Mouse (Mus musculus) heart, embryonic 12.5 days (tissue): ENCODE data around the gene Igsf3. TPM values are rescaled to one million over a fixed set of nuclear protein-coding genes. Genes with fewer than 3 reads are reported as not detected.

Experiments used
- ATAC-seq: fragments of 200-750 bp; cut with Nextera tagmentation; 2 replicates; pipeline ENCODE4 v1.8.0; 2017; ENCODE audit warnings: moderate TSS enrichment, moderate library complexity; ENCODE audit not compliant: insufficient number of reproducible peaks, low FRiP score
- H3K27ac ChIP-seq: fragments of 300-500 bp; sonication (generic); 2 replicates; pipeline ENCODE4 v1.5.1; 2016; ENCODE audit warnings: mild to moderate bottlenecking, moderate library complexity; ENCODE audit not compliant: poor library complexity, severe bottlenecking
- H3K27me3 ChIP-seq: fragments of 300-500 bp; sonication (generic); replicated peaks from 2 replicates; pipeline ENCODE4 v1.6.1; 2016; ENCODE audit warnings: mild to moderate bottlenecking, moderate library complexity
- H3K36me3 ChIP-seq: fragments of 300-500 bp; sonication (generic); 2 replicates; pipeline ENCODE4 v1.6.1; 2016; ENCODE audit warnings: mild to moderate bottlenecking, moderate library complexity
- H3K4me1 ChIP-seq: fragments of 300-500 bp; sonication (generic); replicated peaks from 2 replicates; pipeline ENCODE4 v1.6.1; 2016; ENCODE audit warnings: mild to moderate bottlenecking
- H3K4me2 ChIP-seq: fragments of 300-500 bp; sonication (generic); 2 replicates; pipeline ENCODE4 v1.6.1; 2016; ENCODE audit warnings: mild to moderate bottlenecking, moderate library complexity
- H3K4me3 ChIP-seq: fragments of 300-500 bp; sonication (generic); 2 replicates; pipeline ENCODE4 v1.5.1; 2016; ENCODE audit warnings: mild to moderate bottlenecking
- H3K9ac ChIP-seq: fragments of 300-500 bp; sonication (generic); 2 replicates; pipeline ENCODE4 v1.6.1; 2016; ENCODE audit warnings: mild to moderate bottlenecking, moderate library complexity
- H3K9me3 ChIP-seq: fragments of 300-500 bp; sonication (generic); replicated peaks from 2 replicates; pipeline ENCODE4 v1.6.1; 2016; ENCODE audit warnings: mild to moderate bottlenecking, moderate library complexity
- WGBS: fragments of 180-500 bp; shearing (Covaris S2); methylation state at CpG from one replicate; pipeline ENCODE4 v1.1.7; 2016; 5-methylcytosine and 5-hydroxymethylcytosine counted together
- polyA plus RNA-seq: library from polyadenylated mRNA; unstranded; fragments of >200 nt; fragmentation: Nextera tagmentation; extraction: Ambion mirVana; gene quantifications from 2 replicates; pipeline ENCODE4 v1.2.1, GENCODE M21; 2016

Gene Igsf3
- polyA plus RNA-seq, 1 experiment from 2014 or later = 46.8 TPM

- peak overlapping the region; percentile 95 for H3K9ac ChIP-seq
- peak overlapping the region; percentile 88 for H3K27ac ChIP-seq
- H3K4me2 ChIP-seq = peak overlapping the region; percentile 94
- peak overlapping the region; percentile 84 for H3K4me3 ChIP-seq
- H3K27me3 ChIP-seq = no peaks in the 10 kb centered on the region
- WGBS = under 1% methylated on average over 48 of the region's 62 CpGs
- H3K4me1 ChIP-seq = peaks cover 41% of the 10 kb centered on the region
- H3K9me3 ChIP-seq = no peaks in the 10 kb centered on the region
- H3K36me3 ChIP-seq = no peaks in the 10 kb centered on the region
- peak; percentile 47 for ATAC-seq
These were observed 557 bp downstream of the Igsf3 start for GRCm38 (mm10) chr3:101377256-101378024.

DNA sequence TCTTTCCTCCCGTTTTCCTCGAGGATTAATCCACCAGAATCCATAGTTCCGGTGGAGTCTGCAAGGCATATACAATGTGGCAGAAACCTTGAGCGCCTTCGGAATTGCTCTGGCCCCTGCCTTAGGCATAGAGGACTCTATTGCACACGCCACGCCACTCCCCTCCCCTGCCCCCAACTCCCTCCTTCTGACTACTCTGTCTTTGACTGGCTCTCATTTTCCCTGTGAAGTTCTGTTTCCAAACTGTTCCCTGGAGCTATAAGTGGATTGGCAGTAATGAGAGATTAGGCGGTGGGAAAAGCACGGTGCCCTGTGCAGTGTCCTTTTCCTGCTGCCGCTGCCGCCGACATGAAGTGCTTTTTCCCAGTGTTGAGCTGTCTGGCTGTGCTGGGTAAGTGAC is 1.2 kb downstream of the Igsf3 start:
- peak overlapping the region; percentile 84 for H3K4me3 ChIP-seq
- H3K36me3 ChIP-seq = no peaks in the 10 kb centered on the region
- H3K27ac ChIP-seq = peak overlapping the region; percentile 88
- H3K27me3 ChIP-seq = no peaks in the 10 kb centered on the region
- H3K4me2 ChIP-seq = peak overlapping the region; percentile 94
- no peaks in the 10 kb centered on the region for H3K9me3 ChIP-seq
- peak; percentile 42 for ATAC-seq
- peak overlapping the region; percentile 95 for H3K9ac ChIP-seq
- peaks cover 48% of the 10 kb centered on the region for H3K4me1 ChIP-seq
- WGBS = under 1% methylated on average over 12 of the region's 12 CpGs

DNA sequence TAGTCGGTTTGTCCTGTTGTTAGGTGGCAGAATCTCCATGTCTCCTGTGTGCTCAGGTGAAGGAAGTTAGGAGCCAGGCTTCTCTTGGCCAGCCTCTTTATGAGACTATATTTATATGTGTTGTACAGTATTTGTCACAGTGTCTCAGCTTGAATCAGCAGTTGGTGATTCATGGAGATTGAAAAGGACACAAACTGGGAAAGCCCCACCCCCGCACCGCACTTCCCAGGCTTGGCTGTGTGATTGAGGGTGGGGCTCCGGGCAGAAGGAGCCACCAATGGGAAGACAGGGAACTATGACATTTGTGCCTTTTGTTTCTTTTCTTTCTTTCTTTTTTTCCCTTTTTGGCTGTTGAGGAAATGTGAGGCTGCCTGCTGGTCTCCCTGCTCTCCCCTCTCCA is 2.9 kb downstream of the Igsf3 start:
- ATAC-seq = no peak
- WGBS = 22% methylated on average over 4 of the region's 4 CpGs
- peak overlapping the region; percentile 95; the same call in 1 of the 2 replicates for H3K9ac ChIP-seq

DNA sequence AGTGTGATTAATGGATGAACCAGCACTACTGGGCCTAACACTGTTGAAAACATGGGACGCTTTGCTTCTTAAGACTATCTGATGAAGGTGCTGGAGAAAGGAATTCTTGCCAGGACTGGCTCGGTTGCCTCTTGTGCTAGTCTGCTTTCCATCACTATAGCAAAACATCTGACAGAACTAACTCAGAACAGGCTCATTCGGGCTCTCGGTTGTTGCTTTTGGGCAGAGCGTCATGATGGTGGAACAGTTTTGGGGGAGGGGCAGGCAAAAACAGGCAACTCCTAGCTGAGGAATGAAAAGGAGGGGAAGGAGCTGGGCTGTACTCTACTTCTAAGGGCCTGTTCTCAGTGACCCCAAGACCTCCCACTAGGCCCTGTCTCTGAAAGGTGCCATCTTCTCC is 4.8 kb downstream of the Igsf3 start:
- no peak overlapping the region for H3K4me3 ChIP-seq
- no peak overlapping the region; the same call in 1 of the 2 replicates for H3K27ac ChIP-seq
- H3K4me1 ChIP-seq = peaks cover 71% of the 10 kb centered on the region
- H3K27me3 ChIP-seq = no peaks in the 10 kb centered on the region
- 28% methylated on average over 5 of the region's 5 CpGs for WGBS
- ATAC-seq = no peak
- H3K36me3 ChIP-seq = no peaks in the 10 kb centered on the region
- no peak overlapping the region for H3K9ac ChIP-seq
- peak overlapping the region; percentile 94 for H3K4me2 ChIP-seq
- no peaks in the 10 kb centered on the region for H3K9me3 ChIP-seq

More for the DNA sequence above, 2.9 kb downstream of the Igsf3 start:
- Histone ChIP-seq H3K4me3 (peak overlapping the region; percentile 84), H3K4me2 (peak overlapping the region; percentile 94), H3K36me3 (no peaks in the 10 kb centered on the region), H3K9me3 (no peaks in the 10 kb centered on the region), H3K27me3 (no peaks in the 10 kb centered on the region), H3K4me1 (peaks cover 56% of the 10 kb centered on the region), H3K27ac (no peak overlapping the region)

DNA sequence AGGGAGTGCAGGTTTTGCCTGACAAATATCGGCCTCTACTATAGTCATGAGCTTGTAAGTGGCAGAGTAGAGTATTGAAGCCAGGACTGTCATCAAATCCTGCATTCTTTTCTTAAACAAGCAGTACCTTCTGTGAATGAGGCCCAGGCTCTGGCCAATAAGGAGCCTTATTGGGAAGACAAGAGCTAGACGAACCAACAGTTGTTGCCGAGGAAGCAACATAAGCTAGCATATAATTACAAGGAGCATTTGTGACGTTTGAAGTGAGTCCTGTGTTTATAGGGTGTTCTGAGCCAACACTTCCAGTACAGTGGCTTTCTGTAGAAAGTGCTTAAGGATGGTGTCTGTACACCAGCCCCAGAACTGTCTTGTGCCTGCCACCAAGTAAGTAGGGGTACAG is 5.9 kb downstream of the Igsf3 start:
- no peak for ATAC-seq
- H3K27ac ChIP-seq = no peak overlapping the region
- no peaks in the 10 kb centered on the region for H3K36me3 ChIP-seq
- H3K4me1 ChIP-seq = peaks cover 73% of the 10 kb centered on the region
- no peak overlapping the region for H3K4me3 ChIP-seq
- no peak overlapping the region for H3K9ac ChIP-seq
- H3K27me3 ChIP-seq = no peaks in the 10 kb centered on the region
- WGBS = 67% methylated on average over 4 of the region's 4 CpGs
- no peak overlapping the region for H3K4me2 ChIP-seq
- no peaks in the 10 kb centered on the region for H3K9me3 ChIP-seq

- Histone ChIP-seq H3K9ac (no peak overlapping the region), H3K36me3 (no peaks in the 10 kb centered on the region), H3K27me3 (no peaks in the 10 kb centered on the region), H3K9me3 (no peaks in the 10 kb centered on the region), H3K4me2 (no peak overlapping the region), H3K27ac (no peak overlapping the region), H3K4me1 (peaks cover 72% of the 10 kb centered on the region), H3K4me3 (no peak overlapping the region)
- 53% methylated on average over 8 of the region's 8 CpGs for WGBS
- ATAC-seq = no peak
These were observed 9.6 kb downstream of the Igsf3 start for GRCm38 (mm10) chr3:101386430-101387016.

DNA sequence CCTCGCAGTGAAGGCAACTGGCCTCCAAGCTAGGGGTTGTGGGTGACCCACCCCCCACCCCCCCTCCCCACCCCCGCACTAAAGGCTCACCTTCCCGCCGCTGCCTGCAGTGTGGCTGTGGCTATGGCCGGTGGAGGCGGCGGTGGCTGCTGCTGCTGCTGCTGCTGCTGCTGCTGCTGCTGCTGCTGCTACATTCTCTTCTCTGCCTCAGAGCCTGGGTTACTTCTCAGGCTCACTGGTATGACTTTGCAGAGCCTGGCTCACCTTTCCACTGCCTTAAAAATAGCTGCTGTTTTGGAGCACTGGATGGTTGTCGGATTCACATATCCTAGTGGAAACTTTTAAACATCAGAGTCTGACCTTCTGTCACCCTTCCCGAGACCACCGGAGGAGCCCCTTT is 11.0 kb downstream of the Igsf3 start:
- no peaks in the 10 kb centered on the region for H3K9me3 ChIP-seq
- ATAC-seq = no peak
- no peak overlapping the region; the same call in 1 of the 2 replicates for H3K4me3 ChIP-seq
- no peak overlapping the region for H3K9ac ChIP-seq
- WGBS = 6% methylated on average over 10 of the region's 10 CpGs
- peak overlapping the region; percentile 58 for H3K4me2 ChIP-seq
- H3K27ac ChIP-seq = peak overlapping the region; percentile 58; the same call in 1 of the 2 replicates
- no peaks in the 10 kb centered on the region for H3K27me3 ChIP-seq
- no peaks in the 10 kb centered on the region for H3K36me3 ChIP-seq
- peaks cover 68% of the 10 kb centered on the region for H3K4me1 ChIP-seq

GRCm38 (mm10) chr3:101389566-101389965 is 12.7 kb downstream of the Igsf3 start:
- no peak overlapping the region for H3K9ac ChIP-seq
- H3K4me1 ChIP-seq = peaks cover 76% of the 10 kb centered on the region
- no peaks in the 10 kb centered on the region for H3K27me3 ChIP-seq
- no peak overlapping the region for H3K4me3 ChIP-seq
- WGBS = 77% methylated on average over 3 of the region's 3 CpGs
- no peak overlapping the region for H3K27ac ChIP-seq
- no peaks in the 10 kb centered on the region for H3K36me3 ChIP-seq
- ATAC-seq = no peak
- no peaks in the 10 kb centered on the region for H3K9me3 ChIP-seq
- H3K4me2 ChIP-seq = no peak overlapping the region

- ATAC-seq = no peak
- Histone ChIP-seq H3K36me3 (no peaks in the 10 kb centered on the region), H3K9ac (no peak overlapping the region), H3K4me2 (no peak overlapping the region), H3K9me3 (no peaks in the 10 kb centered on the region), H3K27me3 (no peaks in the 10 kb centered on the region), H3K4me3 (no peak overlapping the region), H3K27ac (no peak overlapping the region), H3K4me1 (peaks cover 77% of the 10 kb centered on the region)
- WGBS = 48% methylated on average over 9 of the region's 9 CpGs
These were observed 13.6 kb downstream of the Igsf3 start for GRCm38 (mm10) chr3:101390472-101390871.

DNA sequence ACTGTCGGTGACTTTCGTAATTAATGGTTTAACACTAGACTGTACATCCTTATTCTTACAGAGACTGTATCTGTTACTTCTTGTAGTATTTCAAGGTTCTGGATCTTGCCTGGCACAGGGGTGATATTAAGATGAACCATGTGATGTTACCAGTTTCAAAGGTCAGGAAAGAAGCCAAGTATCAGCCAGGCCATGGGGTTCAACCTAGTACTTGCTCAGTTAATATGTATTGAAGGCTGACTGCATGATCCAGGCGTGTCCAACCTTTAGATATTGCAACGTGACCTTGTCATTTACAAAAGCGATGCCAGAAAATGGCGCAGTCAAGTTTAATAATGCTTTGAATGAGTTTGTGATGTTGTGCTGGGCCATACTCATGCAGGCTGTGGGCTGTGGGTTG is 15.1 kb downstream of the Igsf3 start:
- Histone ChIP-seq H3K9me3 (no peaks in the 10 kb centered on the region), H3K27me3 (no peaks in the 10 kb centered on the region), H3K4me3 (no peak overlapping the region), H3K4me2 (no peak overlapping the region), H3K9ac (no peak overlapping the region), H3K4me1 (peaks cover 84% of the 10 kb centered on the region), H3K27ac (no peak overlapping the region), H3K36me3 (no peaks in the 10 kb centered on the region)
- no peak for ATAC-seq
- 91% methylated on average over 6 of the region's 6 CpGs for WGBS

DNA sequence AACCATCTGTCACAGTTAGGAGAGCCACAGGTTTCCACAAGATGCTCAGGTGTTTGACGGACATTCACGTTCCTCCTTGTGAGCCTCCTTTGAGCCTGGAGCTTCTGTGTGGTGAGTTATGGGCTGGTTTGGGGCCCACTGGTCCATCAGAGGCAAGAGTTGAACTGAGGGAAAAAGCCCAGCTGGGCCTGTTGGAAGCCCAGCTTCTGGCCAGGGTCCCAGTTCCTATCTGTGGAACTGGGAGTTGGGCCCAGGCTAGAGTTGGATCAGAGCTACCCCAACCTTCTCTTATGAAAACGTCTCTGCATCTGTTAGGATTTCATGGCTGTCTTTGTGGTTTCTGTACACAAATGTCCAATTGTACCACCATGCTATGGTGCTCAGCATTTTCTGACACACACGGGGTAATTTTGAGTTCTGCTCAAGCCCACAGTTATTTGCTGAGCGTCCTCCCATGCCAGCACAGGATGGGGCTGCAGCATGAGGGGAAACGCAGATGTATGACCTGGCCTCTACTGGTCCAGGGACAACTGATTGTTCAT is 16.3 kb downstream of the Igsf3 start:
- Histone ChIP-seq H3K9ac (no peak overlapping the region), H3K4me3 (no peak overlapping the region), H3K9me3 (no peaks in the 10 kb centered on the region), H3K4me1 (peaks cover 89% of the 10 kb centered on the region), H3K36me3 (no peaks in the 10 kb centered on the region), H3K27me3 (no peaks in the 10 kb centered on the region), H3K27ac (no peak overlapping the region), H3K4me2 (no peak overlapping the region)
- 85% methylated on average over 6 of the region's 6 CpGs for WGBS
- no peak for ATAC-seq
